Mouse (Mus musculus) MEL (cell line): ENCODE results near the gene Tex36. TPM values are rescaled to one million over a fixed set of nuclear protein-coding genes. Genes with fewer than 3 reads are reported as not detected.

Experiments used
- DNase-seq: peaks from one replicate; pipeline ENCODE4 v3.0.0; 2011; ENCODE audit warnings: low read depth, low spot score
- H3K27ac ChIP-seq: 2 replicates; pipeline ENCODE4 v1.5.1; 2012; ENCODE audit warnings: low read depth, mild to moderate bottlenecking, control low read depth, low read length, moderate library complexity; ENCODE audit not compliant: control insufficient read depth
- H3K27me3 ChIP-seq, 2 experiments: fragments of 150-350 bp in 1 of 2; sonication (generic) in 1 of 2; 2 replicates each; pipeline ENCODE4 v1.6.1; 2012; ENCODE audit warnings: low read length in 2 of 2, mild to moderate bottlenecking in 2 of 2, improper control_type of control experiment in 1 of 2, moderate library complexity in 1 of 2; ENCODE audit not compliant: insufficient read depth in 2 of 2, control insufficient read depth in 1 of 2
- H3K36me3 ChIP-seq, 2 experiments: 2 replicates each; pipeline ENCODE4 v1.6.1; 2012 to 2014; ENCODE audit warnings: low read length in 2 of 2, improper control_type of control experiment in 1 of 2, inconsistent platforms in 1 of 2, mild to moderate bottlenecking in 1 of 2; ENCODE audit not compliant: insufficient read depth in 2 of 2, control insufficient read depth in 1 of 2
- H3K4me1 ChIP-seq, 2 experiments: fragments of 150-350 bp in 1 of 2; sonication (generic) in 1 of 2; 2 replicates each; pipeline ENCODE4 v1.6.1; 2012; ENCODE audit warnings: low read length in 2 of 2, improper control_type of control experiment in 1 of 2, mild to moderate bottlenecking in 1 of 2; ENCODE audit not compliant: insufficient read depth in 2 of 2, control insufficient read depth in 1 of 2
- H3K4me3 ChIP-seq, 2 experiments: fragments of 150-350 bp in 1 of 2; sonication (generic) in 1 of 2; 2 replicates each; pipeline ENCODE4 v1.5.1; 2012; ENCODE audit warnings: low read depth in 2 of 2, low read length in 2 of 2, mild to moderate bottlenecking in 2 of 2, moderate library complexity in 2 of 2, control low read depth in 1 of 2, improper control_type of control experiment in 1 of 2; ENCODE audit not compliant: control insufficient read depth in 1 of 2, insufficient read depth in 1 of 2
- H3K79me2 ChIP-seq: 2 replicates; pipeline ENCODE4 v1.6.1; 2012; ENCODE audit warnings: mild to moderate bottlenecking, low read length, moderate library complexity; ENCODE audit not compliant: control insufficient read depth, poor library complexity, insufficient read depth
- H3K9ac ChIP-seq: 2 replicates; pipeline ENCODE4 v1.6.1; 2012; ENCODE audit warnings: low read depth, mild to moderate bottlenecking, control low read depth, low read length, moderate library complexity; ENCODE audit not compliant: control insufficient read depth, poor library complexity, severe bottlenecking
- H3K9me3 ChIP-seq: fragments of 150-350 bp; sonication (generic); replicated peaks from 2 replicates; pipeline ENCODE4 v1.6.1; 2012; ENCODE audit warnings: mild to moderate bottlenecking, low read length, improper control_type of control experiment, moderate library complexity; ENCODE audit not compliant: insufficient read depth
- BHLHE40 ChIP-seq: IDR thresholded peaks from 2 replicates; pipeline ENCODE4 v1.6.1; 2012; ENCODE audit warnings: low read depth, mild to moderate bottlenecking, inconsistent platforms, low read length, improper control_type of control experiment, borderline replicate concordance
- CHD1 ChIP-seq: IDR thresholded peaks from 2 replicates; pipeline ENCODE4 v1.6.1; 2012; ENCODE audit warnings: low read depth, mild to moderate bottlenecking, inconsistent platforms, low read length, improper control_type of control experiment
- CHD2 ChIP-seq: IDR thresholded peaks from 2 replicates; pipeline ENCODE4 v1.6.1; 2011; ENCODE audit warnings: low read length, improper control_type of control experiment
- ELF1 ChIP-seq: IDR thresholded peaks from 2 replicates; pipeline ENCODE4 v1.6.1; 2014; ENCODE audit warnings: low read depth, mild to moderate bottlenecking, inconsistent platforms, low read length, improper control_type of control experiment, moderate library complexity
- ETS1 ChIP-seq: IDR thresholded peaks from 2 replicates; pipeline ENCODE4 v1.6.1; 2012; ENCODE audit warnings: low read depth, mild to moderate bottlenecking, inconsistent platforms, low read length, improper control_type of control experiment, moderate library complexity
- GABPA ChIP-seq: IDR thresholded peaks from 2 replicates; pipeline ENCODE4 v1.6.1; 2012; ENCODE audit warnings: low read depth, mild to moderate bottlenecking, inconsistent platforms, low read length, improper control_type of control experiment, moderate library complexity
- JUND ChIP-seq: IDR thresholded peaks from 2 replicates; pipeline ENCODE4 v1.6.1; 2011; ENCODE audit warnings: low read depth, mild to moderate bottlenecking, improper control_type of control experiment, low read length
- MAFK ChIP-seq: IDR thresholded peaks from 2 replicates; pipeline ENCODE4 v1.6.1; 2011; ENCODE audit warnings: low read depth, mild to moderate bottlenecking, low read length, improper control_type of control experiment, borderline replicate concordance
- MAZ ChIP-seq: IDR thresholded peaks from 2 replicates; pipeline ENCODE4 v1.6.1; 2012; ENCODE audit warnings: low read depth, mild to moderate bottlenecking, inconsistent platforms, low read length, improper control_type of control experiment
- MEF2A ChIP-seq: IDR thresholded peaks from 2 replicates; pipeline ENCODE4 v1.6.1; 2014; ENCODE audit warnings: low read depth, mild to moderate bottlenecking, inconsistent platforms, low read length, improper control_type of control experiment; ENCODE audit not compliant: poor library complexity, insufficient replicate concordance, severe bottlenecking; ENCODE audit errors: extremely low read depth
- MXI1 ChIP-seq: IDR thresholded peaks from 2 replicates; pipeline ENCODE4 v1.6.1; 2011; ENCODE audit warnings: mild to moderate bottlenecking, low read depth, low read length, improper control_type of control experiment
- MYB ChIP-seq: IDR thresholded peaks from 2 replicates; pipeline ENCODE4 v1.6.1; 2011; ENCODE audit warnings: mild to moderate bottlenecking, low read depth, low read length, improper control_type of control experiment
- MYC ChIP-seq: IDR thresholded peaks from 2 replicates; pipeline ENCODE4 v1.6.1; 2011; ENCODE audit warnings: low read depth, mild to moderate bottlenecking, low read length, improper control_type of control experiment, moderate library complexity
- RCOR1 ChIP-seq: IDR thresholded peaks from 2 replicates; pipeline ENCODE4 v1.6.1; 2012; ENCODE audit warnings: low read depth, mild to moderate bottlenecking, inconsistent platforms, low read length, improper control_type of control experiment
- SIN3A ChIP-seq: IDR thresholded peaks from 2 replicates; pipeline ENCODE4 v1.6.1; 2012; ENCODE audit warnings: low read length, improper control_type of control experiment, inconsistent platforms
- SMC3 ChIP-seq: IDR thresholded peaks from 2 replicates; pipeline ENCODE4 v1.6.1; 2011; ENCODE audit warnings: low read depth, low read length, improper control_type of control experiment
- TBP ChIP-seq: IDR thresholded peaks from 2 replicates; pipeline ENCODE4 v1.8.0; 2011; ENCODE audit warnings: low read depth, low read length, improper control_type of control experiment
- UBTF ChIP-seq: IDR thresholded peaks from 2 replicates; pipeline ENCODE4 v1.6.1; 2012; ENCODE audit warnings: low read depth, mild to moderate bottlenecking, inconsistent platforms, low read length, improper control_type of control experiment, moderate library complexity, borderline replicate concordance; ENCODE audit not compliant: insufficient read depth
- ZC3H11A ChIP-seq: IDR thresholded peaks from 2 replicates; pipeline ENCODE4 v1.6.1; 2012; ENCODE audit warnings: low read depth, mild to moderate bottlenecking, inconsistent platforms, low read length, improper control_type of control experiment
- ZMIZ1 ChIP-seq: IDR thresholded peaks from 2 replicates; pipeline ENCODE4 v1.6.1; 2012; ENCODE audit warnings: low read depth, mild to moderate bottlenecking, inconsistent platforms, low read length, improper control_type of control experiment, moderate library complexity
- ZNF384 ChIP-seq: IDR thresholded peaks from 2 replicates; pipeline ENCODE4 v1.6.1; 2012; ENCODE audit warnings: low read depth, mild to moderate bottlenecking, inconsistent platforms, low read length, improper control_type of control experiment
- polyA plus RNA-seq, 2 experiments: library from polyadenylated mRNA; stranded (reverse) in 1 of 2; unstranded in 1 of 2; fragments of >175 nt in 1 of 2; fragments of >200 nt in 1 of 2; gene quantifications; 2 replicates each; pipeline versions ENCODE4 v1.2.1 to v1.2.4; 2012; ENCODE audit warnings: low replicate concordance in 2 of 2, low read depth in 1 of 2; ENCODE audit not compliant: insufficient read length in 2 of 2, insufficient read depth in 1 of 2, missing spikeins in 1 of 2
- total RNA-seq: library from RNA; depleted of rRNA; stranded (reverse); fragments of 300-350 nt; gene quantifications from 2 replicates; pipeline ENCODE4 v1.2.3, GENCODE M21; 2012

The Tex36 gene
- total and polyA plus RNA-seq, 3 experiments, result not detected

DNA sequence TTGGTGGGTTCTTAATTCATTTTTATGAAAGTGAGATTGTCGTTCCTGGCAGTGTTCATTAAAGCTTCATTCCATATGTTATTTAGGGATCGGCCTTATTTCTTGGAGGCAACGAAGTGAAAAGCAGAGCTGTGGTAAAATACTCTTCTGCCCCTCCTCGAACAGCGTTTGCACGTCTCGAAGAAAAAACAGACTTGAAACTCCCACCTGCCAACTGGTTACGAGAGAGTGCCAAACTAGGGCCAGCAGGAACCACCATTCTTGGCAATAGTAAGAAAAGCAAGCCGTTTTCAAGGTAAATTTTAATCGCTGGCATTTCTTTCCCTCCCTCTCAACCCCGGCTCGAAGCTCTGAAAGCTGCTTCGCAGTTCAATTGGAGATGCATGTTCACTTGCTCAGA, 36.9 kb upstream of the Tex36 start:
- Histone ChIP-seq H3K27ac (no peak overlapping the region), H3K9me3 (no peaks in the 10 kb centered on the region), H3K36me3 (peaks cover 6 to 16% of the 10 kb centered on the region in 2 experiments), H3K4me3 (peak overlapping the region; percentile 82 to 94; a peak in 3 of 4 replicates), H3K4me1 (peaks cover 0 to 9% of the 10 kb centered on the region in 2 experiments; a peak in 1 of 4 replicates), H3K27me3 (no peaks in the 10 kb centered on the region), H3K79me2 (peaks cover 16% of the 10 kb centered on the region), H3K9ac (peak overlapping the region; percentile 96; the same call in 1 of the 2 replicates)
- DNase-seq, result no peak
- TF ChIP-seq MAFK (no peak), GABPA (no peak), ETS1 (no peak), ZMIZ1 (no peak), JUND (no peak), SMC3 (no peak), MYB (no peak)

DNA sequence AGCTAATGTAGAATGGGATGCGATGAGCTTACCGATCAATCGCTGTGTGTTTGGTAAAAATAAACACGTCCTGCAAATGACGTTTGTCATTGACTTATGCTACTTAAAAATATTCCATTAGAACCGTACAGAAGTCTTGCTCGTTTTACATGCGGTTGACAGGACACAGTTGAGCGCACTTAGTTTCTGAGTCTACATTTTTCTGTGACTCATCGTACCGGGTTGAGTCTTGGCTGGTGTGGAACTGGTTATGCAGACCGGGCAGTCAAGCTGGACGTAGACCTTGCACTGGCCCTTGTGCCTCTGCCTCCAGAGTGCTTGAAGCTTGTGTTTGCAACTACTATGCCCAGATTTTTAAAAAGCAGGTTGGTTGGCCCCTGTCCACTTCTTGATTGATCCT, 36.3 kb upstream of the Tex36 start:
- Histone ChIP-seq H3K36me3 (peaks cover 6 to 13% of the 10 kb centered on the region in 2 experiments), H3K27ac (no peak overlapping the region), H3K27me3 (no peaks in the 10 kb centered on the region), H3K4me3 (peak overlapping the region; percentile 82 to 94), H3K9me3 (no peaks in the 10 kb centered on the region), H3K79me2 (peaks cover 16% of the 10 kb centered on the region), H3K9ac (peak overlapping the region; percentile 96), H3K4me1 (peaks cover 0 to 9% of the 10 kb centered on the region in 2 experiments; a peak in 1 of 4 replicates)
- TF ChIP-seq MXI1 (no peak), ZNF384 (peak; percentile 27; the same call in 1 of the 2 replicates), ETS1 (no peak), ZC3H11A (no peak)
- peak; percentile 58 for DNase-seq

DNA sequence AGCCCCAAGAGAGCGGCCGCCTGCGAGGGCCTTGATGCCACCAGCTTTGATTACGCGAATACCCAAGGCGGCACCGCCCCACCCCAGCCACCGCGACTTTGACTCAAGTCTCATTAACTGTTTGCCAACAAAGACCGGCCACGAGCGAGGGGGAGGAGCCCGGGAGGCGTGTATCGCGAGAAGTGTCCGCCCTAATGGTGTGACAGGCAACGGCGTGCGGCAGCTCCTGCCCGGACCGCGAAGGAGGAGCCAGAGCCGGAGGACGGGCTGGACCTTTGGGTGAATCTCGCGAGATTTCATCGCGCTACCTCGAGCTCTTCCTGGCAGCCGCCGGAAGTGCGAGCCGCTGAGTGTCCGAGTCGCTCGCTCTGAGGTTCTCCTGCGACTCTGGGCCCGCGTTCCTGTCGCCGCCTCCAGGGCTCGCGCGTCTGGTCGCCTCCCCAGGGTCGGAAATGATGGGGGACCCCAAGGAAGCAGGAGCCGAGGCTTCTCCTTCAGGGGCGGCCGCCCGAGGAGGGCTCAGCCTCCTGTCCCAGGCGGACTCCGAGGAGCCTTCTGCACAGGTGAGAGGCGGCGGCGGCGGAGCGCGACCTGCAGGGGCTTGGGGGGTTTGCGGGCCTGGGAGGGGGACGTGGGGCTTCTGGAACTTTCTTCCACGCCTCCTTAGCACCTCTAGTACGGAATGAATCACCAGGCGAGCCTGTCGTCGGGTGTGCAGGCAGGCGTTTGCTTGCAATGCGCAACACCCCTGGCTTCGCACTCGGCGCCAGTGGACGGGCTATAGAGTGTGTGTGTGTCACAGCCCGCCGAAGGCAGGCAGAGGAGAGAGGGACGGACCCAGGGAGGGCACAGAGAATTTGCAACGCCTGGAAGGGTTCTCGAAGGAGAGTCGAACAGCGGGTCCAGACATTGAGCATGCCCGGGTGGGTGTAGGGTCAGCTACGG, 35.7 kb upstream of the Tex36 start, which contains the start of gene Edrf1:
TSS of gene Edrf1 (plus strand) at position 183 of the 945 bp plus-strand sequence.
- Histone ChIP-seq H3K27me3 (no peaks in the 10 kb centered on the region), H3K79me2 (peaks cover 16% of the 10 kb centered on the region), H3K9ac (peak within 1 kb of the TSS; percentile 96), H3K4me1 (peaks cover 0 to 9% of the 10 kb centered on the region in 2 experiments; a peak in 1 of 4 replicates), H3K36me3 (peaks cover 6 to 12% of the 10 kb centered on the region in 2 experiments), H3K4me3 (peak within 1 kb of the TSS; percentile 82 to 94), H3K27ac (peak within 1 kb of the TSS; percentile 72), H3K9me3 (no peaks in the 10 kb centered on the region)
- peak; percentile 99 for DNase-seq
- TF ChIP-seq CHD1, result no peak
- peak; percentile 78 for TF ChIP-seq TBP
- TF ChIP-seq MYB, result no peak
- TF ChIP-seq MAZ, result no peak
- no peak for TF ChIP-seq RCOR1
- TF ChIP-seq UBTF, result no peak
- no peak for TF ChIP-seq GABPA
- TF ChIP-seq MEF2A, result no peak
- TF ChIP-seq SIN3A, result peak; percentile 96
- peak; percentile 99 for TF ChIP-seq CHD2
- no peak for TF ChIP-seq BHLHE40
- TF ChIP-seq ZC3H11A, result no peak
- peak; percentile 89 for TF ChIP-seq ELF1
- TF ChIP-seq JUND, result no peak
- peak; percentile 80; the same call in 1 of the 2 replicates for TF ChIP-seq MYC
- TF ChIP-seq MXI1, result peak; percentile 98
- TF ChIP-seq ETS1, result 0 out of 2 replicates have a peak, but pooled peaks have one; percentile 9
